Mouse (Mus musculus) hindbrain, embryonic 14.5 days (tissue): ENCODE data around the gene Eif3c. TPM values are rescaled to one million over a fixed set of nuclear protein-coding genes. Genes with fewer than 3 reads are reported as not detected.

ENCODE experiments used
- ATAC-seq: fragments of 200-750 bp; cut with Nextera tagmentation; 2 replicates; pipeline ENCODE4 v1.8.0; 2017; ENCODE audit warnings: moderate number of reproducible peaks, mild to moderate bottlenecking, moderate TSS enrichment, moderate library complexity; ENCODE audit not compliant: low FRiP score
- DNase-seq: peaks from one replicate; pipeline ENCODE4 v3.0.0-alpha.2; 2015; ENCODE audit warnings: low spot score
- H3K27ac ChIP-seq: fragments of 300-500 bp; sonication (generic); 2 replicates; pipeline ENCODE4 v1.5.1; 2014; ENCODE audit warnings: mild to moderate bottlenecking, moderate library complexity
- H3K27me3 ChIP-seq: fragments of 300-500 bp; sonication (generic); 2 replicates; pipeline ENCODE4 v1.6.1; 2014; ENCODE audit warnings: mild to moderate bottlenecking, low read length, mixed read lengths; ENCODE audit not compliant: control insufficient read depth, insufficient read depth
- H3K36me3 ChIP-seq: fragments of 300-500 bp; sonication (generic); replicated peaks from 2 replicates; pipeline ENCODE4 v1.6.1; 2014; ENCODE audit not compliant: control insufficient read depth, insufficient read depth
- H3K4me1 ChIP-seq: fragments of 300-500 bp; sonication (generic); replicated peaks from 2 replicates; pipeline ENCODE4 v1.6.1; 2014; ENCODE audit warnings: antibody characterized with exemption, low read length, mixed read lengths; ENCODE audit not compliant: control insufficient read depth, insufficient read depth
- H3K4me2 ChIP-seq: fragments of 300-500 bp; sonication (generic); replicated peaks from 2 replicates; pipeline ENCODE4 v1.6.1; 2014; ENCODE audit warnings: mild to moderate bottlenecking, moderate library complexity
- H3K4me3 ChIP-seq: fragments of 300-500 bp; sonication (generic); replicated peaks from 2 replicates; pipeline ENCODE4 v1.5.1; 2014; ENCODE audit warnings: mild to moderate bottlenecking, low read length
- H3K9ac ChIP-seq: fragments of 300-500 bp; sonication (generic); 2 replicates; pipeline ENCODE4 v1.6.1; 2014
- H3K9me3 ChIP-seq: fragments of 300-500 bp; sonication (generic); 2 replicates; pipeline ENCODE4 v1.6.1; 2016; ENCODE audit warnings: low read length; ENCODE audit not compliant: control insufficient read depth
- WGBS: fragments of 180-500 bp; shearing (Covaris S2); extraction: QIAGEN DNeasy Blood & Tissue Kit; methylation state at CpG from one replicate; pipeline ENCODE4 v1.1.7; 2014; 5-methylcytosine and 5-hydroxymethylcytosine counted together
- microRNA-seq: library from miRNA; unstranded; fragments of <30 nt; microRNA quantifications from one replicate; pipeline ENCODE4, GENCODE M21; 2016
- polyA plus RNA-seq: library from polyadenylated mRNA; unstranded; fragments of >200 nt; fragmentation: Nextera tagmentation; extraction: Ambion mirVana; gene quantifications from 2 replicates; pipeline ENCODE4 v1.2.1, GENCODE M21; 2014

The Eif3c gene
- polyA plus RNA-seq, 1 experiment from 2014 or later, result 165 TPM

DNA sequence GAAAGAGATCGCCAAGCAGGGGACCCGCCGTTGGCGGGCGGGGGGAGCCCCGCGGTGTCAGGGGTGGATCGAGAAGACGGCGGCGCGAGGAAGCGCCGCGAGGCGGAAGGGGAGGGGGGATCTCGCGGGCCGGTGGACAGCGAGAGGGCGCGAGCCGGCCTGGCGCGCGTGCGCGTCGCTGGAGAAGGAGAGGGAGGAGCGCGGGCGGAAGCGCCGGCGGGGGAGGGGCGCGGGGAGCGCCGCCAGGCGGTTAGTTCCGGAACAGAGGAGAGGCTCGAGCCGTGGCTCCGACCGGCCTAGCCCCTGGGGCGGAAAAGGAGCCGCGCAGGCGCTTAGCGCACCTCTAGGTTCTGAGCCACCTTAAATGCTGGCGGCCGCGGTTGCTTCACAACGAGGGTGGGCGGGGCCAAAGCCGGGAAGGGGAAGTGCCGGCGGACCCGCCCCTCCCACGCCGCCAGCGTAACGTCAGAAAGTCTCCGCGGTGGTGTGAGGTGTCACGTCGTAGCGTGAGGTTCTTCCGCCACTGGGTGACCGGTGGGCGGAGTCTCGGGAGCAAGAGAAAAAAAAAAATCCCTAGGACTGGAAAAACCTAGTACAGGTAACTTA, 62.8 kb downstream of the Eif3c start, which contains the start of gene Atxn2l:
Atxn2l (minus strand) TSS at position 165 of the 606 bp plus-strand sequence.
- H3K9me3 ChIP-seq, result no peaks in the 10 kb centered on the region
- peak within 1 kb of the TSS; percentile 97 for H3K27ac ChIP-seq
- no peaks in the 10 kb centered on the region for H3K27me3 ChIP-seq
- ATAC-seq, result peak; percentile 89
- H3K36me3 ChIP-seq, result peaks cover 29% of the 10 kb centered on the region
- peaks cover 11% of the 10 kb centered on the region; the same call in 1 of the 2 replicates for H3K4me1 ChIP-seq
- 1% methylated on average over 52 of the region's 72 CpGs for WGBS
- H3K4me3 ChIP-seq, result peak within 1 kb of the TSS; percentile 81
- peak; percentile 99 for DNase-seq
- H3K4me2 ChIP-seq, result peak within 1 kb of the TSS; percentile 71
- peak within 1 kb of the TSS; percentile 91 for H3K9ac ChIP-seq

DNA sequence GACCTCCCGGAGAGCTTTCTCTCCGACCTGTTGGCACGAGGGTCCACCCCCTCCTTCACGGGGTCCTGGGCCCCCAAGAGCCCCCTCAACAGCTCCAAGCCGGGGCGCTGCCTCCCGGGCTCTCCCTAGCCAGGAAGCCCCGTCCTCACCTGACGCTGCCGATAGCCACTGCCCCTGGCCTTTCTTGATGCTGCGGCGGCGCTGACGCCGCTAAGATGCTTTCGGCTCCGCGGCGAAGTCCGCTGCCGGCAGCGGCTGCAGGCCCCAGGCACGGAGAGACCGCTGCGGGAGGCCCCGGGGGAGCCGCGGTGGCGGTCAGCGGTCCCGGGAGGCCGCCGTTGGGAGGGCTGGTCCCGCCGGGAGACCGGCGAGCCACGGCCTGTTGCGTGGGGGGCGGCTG, 63.5 kb downstream of the Eif3c start:
- peak overlapping the region; percentile 91 for H3K9ac ChIP-seq
- ATAC-seq (no peak; the same call in 1 of the 2 replicates), DNase-seq (no peak)
- H3K4me1 ChIP-seq, result peaks cover 11% of the 10 kb centered on the region; the same call in 1 of the 2 replicates
- no peaks in the 10 kb centered on the region for H3K27me3 ChIP-seq
- no peaks in the 10 kb centered on the region for H3K9me3 ChIP-seq
- WGBS, result under 1% methylated on average over 38 of the region's 40 CpGs
- H3K36me3 ChIP-seq, result peaks cover 35% of the 10 kb centered on the region
- H3K4me2 ChIP-seq, result peak overlapping the region; percentile 55
- H3K27ac ChIP-seq, result peak overlapping the region; percentile 97
- peak overlapping the region; percentile 81 for H3K4me3 ChIP-seq

DNA sequence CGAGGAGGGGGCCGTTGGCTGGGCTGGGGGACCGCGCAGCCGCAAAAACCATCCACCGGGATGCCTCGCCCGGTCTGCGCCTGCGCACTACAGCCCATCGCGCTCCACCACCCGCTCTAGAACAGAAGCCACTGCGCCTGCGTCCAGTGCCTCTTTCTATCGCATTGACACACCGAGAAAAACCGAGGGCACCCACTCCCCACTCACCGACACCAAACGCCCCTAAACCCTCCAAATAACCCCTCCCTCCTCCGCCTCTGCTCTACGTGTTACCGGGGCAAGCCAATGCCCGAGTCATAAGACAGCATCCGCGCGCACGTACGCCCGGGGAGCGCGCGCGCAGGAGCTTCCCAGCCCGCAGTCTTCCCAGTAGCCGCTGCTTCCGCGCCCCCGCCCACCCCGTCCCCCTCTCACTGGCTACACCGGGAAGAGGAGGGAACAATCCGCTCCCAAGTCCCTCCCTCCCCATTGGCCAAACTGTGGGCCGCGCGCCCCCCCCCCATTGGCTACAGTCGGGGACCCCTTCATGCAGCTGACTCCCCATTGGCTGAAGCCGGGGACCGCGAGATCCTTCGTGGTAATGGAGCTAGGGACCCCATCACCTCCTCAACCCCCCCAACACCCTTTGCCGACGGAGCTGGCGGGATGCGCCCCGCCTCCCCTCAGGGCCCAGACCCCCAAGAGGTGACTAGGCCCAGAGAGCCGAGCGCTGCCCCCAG, 64.0 kb downstream of the Eif3c start:
- WGBS, result under 1% methylated on average over 51 of the region's 57 CpGs
- peaks cover 41% of the 10 kb centered on the region for H3K36me3 ChIP-seq
- peak overlapping the region; percentile 97 for H3K27ac ChIP-seq
- peak overlapping the region; percentile 91 for H3K9ac ChIP-seq
- no peaks in the 10 kb centered on the region for H3K9me3 ChIP-seq
- H3K4me3 ChIP-seq, result peak overlapping the region; percentile 81
- DNase-seq (peak; percentile 92), ATAC-seq (peak; percentile 91)
- H3K4me2 ChIP-seq, result peak overlapping the region; percentile 71
- no peaks in the 10 kb centered on the region for H3K27me3 ChIP-seq
- H3K4me1 ChIP-seq, result peaks cover 11% of the 10 kb centered on the region; the same call in 1 of the 2 replicates

DNA sequence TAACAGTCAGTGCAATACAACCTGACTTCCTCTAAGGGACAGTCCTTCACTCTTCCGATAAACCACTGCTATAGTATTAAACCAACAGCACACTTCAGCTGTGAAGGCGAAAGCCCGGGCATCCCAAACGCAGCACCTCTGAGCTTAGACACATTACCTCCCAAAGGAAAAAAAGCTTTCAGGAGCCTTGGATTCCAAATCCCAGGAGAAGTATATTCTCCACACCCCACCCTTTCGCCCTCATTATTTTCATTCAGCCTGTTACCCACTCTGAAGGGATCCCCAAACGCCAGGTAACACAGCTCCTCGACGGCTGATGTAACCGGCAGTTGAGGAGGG, 64.6 kb downstream of the Eif3c start:
- DNase-seq (no peak), ATAC-seq (no peak)
- no peaks in the 10 kb centered on the region for H3K9me3 ChIP-seq
- H3K36me3 ChIP-seq, result peaks cover 46% of the 10 kb centered on the region
- 7% methylated on average over 9 of the region's 9 CpGs for WGBS
- peak overlapping the region; percentile 81 for H3K4me3 ChIP-seq
- H3K27ac ChIP-seq, result peak overlapping the region; percentile 97
- H3K4me2 ChIP-seq, result peak overlapping the region; percentile 71
- no peaks in the 10 kb centered on the region for H3K27me3 ChIP-seq
- peaks cover 11% of the 10 kb centered on the region; the same call in 1 of the 2 replicates for H3K4me1 ChIP-seq
- peak overlapping the region; percentile 91 for H3K9ac ChIP-seq

DNA sequence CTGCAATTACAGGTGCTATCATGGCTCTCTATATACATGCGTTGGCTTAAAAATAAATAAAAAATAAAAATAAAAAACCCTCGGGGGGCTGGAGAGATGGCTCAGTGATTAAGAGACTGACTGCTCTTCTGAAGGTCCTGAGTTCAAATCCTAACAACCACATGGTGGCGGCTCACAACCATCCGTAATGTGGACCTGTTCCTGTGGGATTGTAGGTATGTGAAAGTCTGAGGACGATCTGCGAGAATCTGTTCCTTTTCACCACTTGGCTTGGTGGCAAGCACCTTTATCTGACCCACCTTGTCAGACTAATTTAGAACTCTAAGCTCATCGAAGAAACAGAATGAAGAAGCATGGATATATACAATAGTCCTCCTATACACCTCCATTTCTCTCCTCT, 66.8 kb downstream of the Eif3c start:
- Histone ChIP-seq H3K9ac (no peak overlapping the region), H3K27me3 (no peaks in the 10 kb centered on the region), H3K4me2 (no peak overlapping the region), H3K4me3 (no peak overlapping the region), H3K36me3 (peaks cover 69% of the 10 kb centered on the region), H3K27ac (no peak overlapping the region), H3K9me3 (no peaks in the 10 kb centered on the region), H3K4me1 (peaks cover 11% of the 10 kb centered on the region; the same call in 1 of the 2 replicates)
- ATAC-seq, result no peak
- WGBS, result 98% methylated on average over 7 of the region's 7 CpGs
- DNase-seq, result no peak

DNA sequence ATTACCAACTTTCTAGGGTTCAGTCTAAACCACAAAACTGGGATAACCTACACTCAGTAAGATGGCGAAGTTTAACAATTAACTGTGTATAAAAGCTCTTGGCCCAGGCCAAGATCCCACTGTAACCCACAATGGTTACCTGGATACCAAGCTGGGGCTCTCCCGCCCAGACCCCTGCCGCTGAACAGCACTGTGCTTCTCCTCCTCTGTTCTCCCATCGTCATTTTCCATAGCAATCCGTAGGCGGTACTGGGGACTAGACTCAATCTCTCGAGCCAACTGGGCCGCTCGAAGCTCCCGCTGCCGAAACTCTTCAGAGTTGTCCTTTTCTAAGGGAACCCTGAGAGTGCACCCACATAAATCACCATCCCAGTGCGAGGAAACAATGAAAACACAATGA, 68.2 kb downstream of the Eif3c start:
- Histone ChIP-seq H3K4me2 (no peak overlapping the region), H3K36me3 (peaks cover 83% of the 10 kb centered on the region), H3K9me3 (no peaks in the 10 kb centered on the region), H3K4me1 (peaks cover 11% of the 10 kb centered on the region; the same call in 1 of the 2 replicates), H3K27ac (no peak overlapping the region), H3K9ac (no peak overlapping the region), H3K27me3 (no peaks in the 10 kb centered on the region), H3K4me3 (no peak overlapping the region)
- no peak for ATAC-seq
- no peak for DNase-seq
- 89% methylated on average over 12 of the region's 12 CpGs for WGBS

DNA sequence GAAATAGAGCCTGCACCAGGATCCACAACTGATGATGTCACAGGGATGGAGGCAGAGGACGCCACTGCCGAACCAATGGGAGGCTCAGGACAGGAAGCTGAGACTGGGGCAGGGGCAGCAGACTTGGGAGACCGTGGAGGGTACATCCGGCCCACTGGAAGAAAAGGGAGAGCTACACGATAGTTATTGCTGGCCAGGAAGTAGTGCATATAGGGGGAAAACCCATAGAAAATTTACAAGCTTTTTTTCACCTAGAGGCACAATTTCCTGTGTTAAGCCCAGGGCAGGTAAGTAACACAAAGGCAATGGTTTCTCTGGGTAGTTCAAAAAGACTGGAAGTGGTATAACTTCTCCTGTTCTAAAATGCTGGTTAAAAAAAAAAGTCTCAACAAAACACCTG, 69.7 kb downstream of the Eif3c start:
- Histone ChIP-seq H3K27ac (no peak overlapping the region), H3K27me3 (no peaks in the 10 kb centered on the region), H3K4me2 (no peak overlapping the region), H3K9me3 (no peaks in the 10 kb centered on the region), H3K9ac (no peak overlapping the region), H3K4me3 (no peak overlapping the region), H3K4me1 (peaks cover 9% of the 10 kb centered on the region; the same call in 1 of the 2 replicates), H3K36me3 (peaks cover 98% of the 10 kb centered on the region)
- ATAC-seq (no peak), DNase-seq (no peak)
- WGBS, result 95% methylated on average over 5 of the region's 5 CpGs

Small RNA genes within 50 kb of the gene (microRNA-seq; reads per million reads assigned to microRNA genes)
- gene Mir7059, result 3.7 reads per million, percentile 16 among the genes with 10 or more reads in this experiment

Other genes with a start within 250 kb of the Eif3c start
- gene Lat, start 196.8 kb downstream of the Eif3c start, polyA plus RNA-seq, result 0.77 and 0.78 TPM in 2 replicates
- gene Spns1, start 189.0 kb downstream of the Eif3c start, polyA plus RNA-seq, result 64.5 and 67.9 TPM in 2 replicates
- 3.9 and 4.0 TPM in 2 replicates for gene Nfatc2ip, start 169.7 kb downstream of the Eif3c start, polyA plus RNA-seq
- gene Cd19, start 151.5 kb downstream of the Eif3c start, polyA plus RNA-seq, result not detected in 2 replicates
- 18.9 and 20.2 TPM in 2 replicates for gene Rabep2, start 137.7 kb downstream of the Eif3c start, polyA plus RNA-seq
- 0.30 and 0.31 TPM in 2 replicates for gene Atp2a1, start 103.3 kb downstream of the Eif3c start, polyA plus RNA-seq
- 60.3 and 64.1 TPM in 2 replicates for gene Sh2b1, start 91.0 kb downstream of the Eif3c start, polyA plus RNA-seq
- gene Tufm, start 79.0 kb downstream of the Eif3c start, polyA plus RNA-seq, result 116 and 136 TPM in 2 replicates
- 72.6 and 73.7 TPM in 2 replicates for gene Atxn2l, start 63.0 kb downstream of the Eif3c start, polyA plus RNA-seq
- gene Apobr, start 18.5 kb upstream of the Eif3c start, polyA plus RNA-seq, result 0.26 and 0.36 TPM in 2 replicates
- 24.7 and 24.8 TPM in 2 replicates for gene Cln3, start 19.4 kb upstream of the Eif3c start, polyA plus RNA-seq
- gene Il27, start 28.5 kb upstream of the Eif3c start, polyA plus RNA-seq, result not detected in 2 replicates
- 11.4 and 12.4 TPM in 2 replicates for gene Nupr1, start 64.5 kb upstream of the Eif3c start, polyA plus RNA-seq
- gene Sgf29, start 82.9 kb upstream of the Eif3c start, polyA plus RNA-seq, result 58.0 and 61.1 TPM in 2 replicates
- 2.5 and 5.3 TPM in 2 replicates for gene Sult1a1, start 110.0 kb upstream of the Eif3c start, polyA plus RNA-seq
- 124 and 159 TPM in 2 replicates for gene Bola2, start 129.0 kb upstream of the Eif3c start, polyA plus RNA-seq
- 10.7 and 10.9 TPM in 2 replicates for gene Slx1b, start 129.4 kb upstream of the Eif3c start, polyA plus RNA-seq
- 82.2 and 99.7 TPM in 2 replicates for gene Coro1a, start 141.4 kb upstream of the Eif3c start, polyA plus RNA-seq
- gene Mapk3, start 193.2 kb upstream of the Eif3c start, polyA plus RNA-seq, result 96.5 and 97.0 TPM in 2 replicates
- 1.0 and 1.8 TPM in 2 replicates for gene Gdpd3, start 199.9 kb upstream of the Eif3c start, polyA plus RNA-seq
- gene Ypel3, start 210.5 kb upstream of the Eif3c start, polyA plus RNA-seq, result 206 and 218 TPM in 2 replicates
- gene Tbx6, start 215.1 kb upstream of the Eif3c start, polyA plus RNA-seq, result 0.21 and 0.26 TPM in 2 replicates
- 177 and 182 TPM in 2 replicates for gene Ppp4c, start 226.1 kb upstream of the Eif3c start, polyA plus RNA-seq
- 53.2 and 54.7 TPM in 2 replicates for gene Fam57b, start 231.3 kb upstream of the Eif3c start, polyA plus RNA-seq